Mouse (Mus musculus) bone marrow, adult 2 months (tissue): ENCODE data around the gene Ap1m2. TPM values are rescaled to one million over a fixed set of nuclear protein-coding genes. Genes with fewer than 3 reads are reported as not detected.
A peak's percentile ranks its signal among the peaks of the same experiment; 100 is the strongest.
"Not testable (repeated sequence)": the region's sequence is repeated elsewhere in the genome, so short reads cannot be mapped to it uniquely, and the experiment has no call there.

Experiments
- H3K27ac ChIP-seq: fragments of 200-500 bp; 2 replicates; pipeline ENCODE4 v1.5.1; 2012; ENCODE audit warnings: low read depth, mild to moderate bottlenecking, control low read depth, inconsistent platforms, low read length; ENCODE audit not compliant: control insufficient read depth, poor library complexity, insufficient read depth
- H3K4me1 ChIP-seq: fragments of 200-500 bp; 2 replicates; pipeline ENCODE4 v1.6.1; 2011; ENCODE audit warnings: low read length; ENCODE audit not compliant: control insufficient read depth, insufficient read depth
- H3K4me3 ChIP-seq: fragments of 200-500 bp; replicated peaks from 2 replicates; pipeline ENCODE3; 2011; ENCODE audit warnings: mild to moderate bottlenecking, low read depth, low read length, control low read depth; ENCODE audit not compliant: control insufficient read depth
- CTCF ChIP-seq: fragments of 200-500 bp; IDR thresholded peaks from 2 replicates; pipeline ENCODE4 v1.5.1; 2011; ENCODE audit warnings: low read length, control low read depth; ENCODE audit not compliant: control insufficient read depth, insufficient read depth
- POLR2A ChIP-seq: fragments of 200-500 bp; IDR thresholded peaks from 2 replicates; pipeline ENCODE4 v1.6.1; 2011; ENCODE audit warnings: low read depth, mild to moderate bottlenecking, control low read depth, low read length, borderline replicate concordance; ENCODE audit not compliant: control insufficient read depth
- WGBS: fragments of 180-500 bp; shearing (Covaris S2); methylation state at CpG from one replicate; pipeline ENCODE4 v1.1.7; 2018; 5-methylcytosine and 5-hydroxymethylcytosine counted together
- polyA plus RNA-seq: library from polyadenylated mRNA; stranded (reverse); fragments of >200 nt; gene quantifications from 2 replicates; pipeline ENCODE4 v1.2.4, GENCODE M21; 2011; ENCODE audit warnings: low replicate concordance; ENCODE audit not compliant: missing spikeins, insufficient read depth, insufficient read length

Gene Ap1m2
- polyA plus RNA-seq, 1 experiment = 1.8 TPM

DNA sequence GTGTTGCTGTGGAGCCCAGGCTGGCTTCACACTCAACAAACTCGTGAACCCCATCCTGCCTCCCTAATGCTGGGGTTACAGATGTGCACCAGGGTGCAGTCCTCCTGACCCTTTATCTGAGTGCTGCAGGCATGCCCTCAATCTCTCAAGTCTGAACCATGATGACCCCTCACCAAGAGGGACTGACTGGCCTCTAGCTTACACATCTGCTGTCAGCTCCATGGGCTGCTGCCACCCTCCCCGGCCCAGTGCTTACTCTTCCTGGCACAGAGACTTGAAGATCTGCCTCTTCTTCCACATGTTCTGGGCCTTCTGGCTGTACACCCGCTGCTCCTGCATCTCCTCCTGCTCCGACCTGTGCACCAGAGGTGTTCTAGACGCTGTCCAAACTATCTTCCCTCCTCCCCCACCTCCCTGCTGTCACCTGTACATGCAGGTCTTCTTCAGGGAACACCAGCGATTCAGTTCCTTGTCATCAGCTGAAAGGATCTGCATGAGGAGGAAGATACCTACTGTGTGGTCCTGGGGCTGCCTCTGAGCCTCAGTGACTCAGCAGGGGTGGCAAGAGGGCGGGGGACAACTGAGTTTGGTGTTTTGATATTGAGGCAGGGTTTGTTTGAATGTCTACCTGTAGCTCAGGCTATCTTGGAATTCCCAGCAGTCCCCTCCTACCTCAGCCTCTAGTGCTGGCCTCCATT, 37.0 kb downstream of the Ap1m2 start:
- no peak for TF ChIP-seq POLR2A
- TF ChIP-seq CTCF = no peak
- Histone ChIP-seq H3K4me3 (no peak overlapping the region), H3K4me1 (no peaks in the 10 kb centered on the region), H3K27ac (no peak overlapping the region)
- WGBS = 81% methylated on average over 7 of the region's 7 CpGs

DNA sequence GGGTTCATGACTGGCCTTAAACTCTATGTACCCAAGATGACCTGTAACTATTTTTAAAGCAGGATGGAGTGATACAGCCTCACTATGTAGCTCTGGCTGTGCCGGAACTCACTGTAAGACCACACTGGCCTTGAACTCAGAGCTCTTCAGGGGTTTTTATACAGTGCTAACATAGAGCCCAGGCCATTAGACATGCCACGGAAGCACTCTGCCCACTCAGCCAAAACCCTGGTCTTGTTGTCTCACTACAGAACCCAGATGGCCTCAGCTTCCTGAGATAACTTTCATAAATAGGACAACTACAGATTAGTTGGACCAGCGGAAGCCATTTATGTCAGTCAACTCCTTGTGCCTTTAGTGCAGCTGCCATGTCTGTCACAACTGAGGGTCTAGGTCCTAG, 37.8 kb downstream of the Ap1m2 start:
- Histone ChIP-seq H3K4me1 (no peaks in the 10 kb centered on the region), H3K4me3 (no peak overlapping the region), H3K27ac (no peak overlapping the region)
- 86% methylated on average over 3 of the region's 3 CpGs for WGBS
- TF ChIP-seq POLR2A = no peak
- no peak for TF ChIP-seq CTCF

DNA sequence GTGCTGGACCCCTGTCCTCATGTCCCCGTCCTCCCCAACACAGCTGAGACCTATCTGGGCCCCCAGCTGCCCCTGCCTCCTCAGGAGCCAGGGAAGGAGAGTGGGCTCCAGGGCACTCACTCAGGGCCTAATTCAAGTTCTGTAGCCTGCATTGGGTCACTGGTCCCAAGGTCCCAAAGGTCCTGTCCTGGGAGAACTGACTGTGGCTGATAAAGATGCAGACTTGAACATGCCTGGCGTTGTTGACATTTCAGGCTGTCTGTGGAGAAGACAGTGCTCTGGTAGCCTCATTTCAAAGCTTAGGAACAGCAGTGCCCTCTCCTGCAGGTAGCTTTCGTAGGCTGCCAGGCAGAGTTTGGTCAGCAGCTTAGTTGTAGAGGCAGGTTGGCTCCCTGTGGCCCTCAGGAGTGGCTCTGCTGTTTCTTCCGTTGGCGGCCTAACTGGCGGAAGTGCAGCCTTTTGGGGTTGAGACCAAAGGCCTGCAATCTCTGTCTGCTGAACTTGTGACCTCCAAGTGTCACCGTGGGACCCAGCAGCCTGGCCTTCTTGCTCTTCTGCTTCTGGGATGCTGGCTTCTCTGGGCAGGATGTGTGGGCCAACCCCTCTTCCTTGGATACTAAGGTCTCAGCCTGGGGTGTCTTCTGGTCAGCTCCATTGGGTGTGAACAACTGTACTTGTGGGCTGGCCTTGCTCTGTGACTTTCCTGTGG, 38.5 kb downstream of the Ap1m2 start:
- H3K4me1 ChIP-seq = no peaks in the 10 kb centered on the region
- no peak overlapping the region for H3K4me3 ChIP-seq
- 86% methylated on average over 7 of the region's 7 CpGs for WGBS
- no peak for TF ChIP-seq CTCF
- TF ChIP-seq POLR2A = no peak
- H3K27ac ChIP-seq = no peak overlapping the region

DNA sequence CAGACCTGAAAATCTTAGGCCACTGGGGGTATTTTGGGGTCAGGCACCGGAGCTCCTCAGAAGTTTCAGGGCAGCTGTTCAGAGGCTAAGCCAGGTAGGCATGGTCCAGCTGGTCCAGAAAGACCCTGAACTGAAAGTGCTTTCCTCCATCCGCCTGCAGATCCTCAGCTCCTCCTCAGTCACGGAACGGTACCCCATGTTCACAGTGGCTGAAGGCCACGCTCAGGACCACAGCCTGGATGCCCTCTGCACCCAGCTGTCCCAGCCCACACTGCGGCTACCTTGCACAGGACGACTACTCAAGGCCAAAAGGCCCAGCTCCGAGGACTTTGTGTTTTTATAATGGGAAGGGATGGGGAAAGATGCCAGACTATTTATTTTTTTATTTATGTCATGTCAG, 39.0 kb downstream of the Ap1m2 start:
- no peak overlapping the region for H3K27ac ChIP-seq
- TF ChIP-seq POLR2A (0 out of 2 replicates have a peak, but pooled peaks have one; percentile 9), CTCF (no peak)
- H3K4me3 ChIP-seq = no peak overlapping the region
- 88% methylated on average over 8 of the region's 8 CpGs for WGBS
- H3K4me1 ChIP-seq = no peaks in the 10 kb centered on the region

DNA sequence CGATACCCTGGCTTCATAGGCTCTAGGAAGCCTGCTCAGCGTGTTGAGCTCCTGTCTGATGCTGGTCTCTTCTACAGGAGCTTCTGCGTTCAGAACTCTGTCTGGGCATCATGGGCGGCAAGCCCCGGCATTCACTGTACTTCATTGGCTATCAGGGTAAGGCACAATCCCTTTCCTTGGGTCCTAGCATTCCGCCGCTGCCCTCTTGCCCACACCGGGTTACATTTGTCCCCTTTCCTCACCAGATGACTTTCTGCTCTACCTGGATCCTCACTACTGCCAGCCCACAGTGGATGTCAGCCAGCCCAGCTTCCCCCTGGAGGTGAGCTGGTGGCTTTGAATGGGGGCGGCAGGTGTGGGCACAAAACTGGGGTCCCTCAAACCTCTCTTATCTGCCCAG, 39.7 kb downstream of the Ap1m2 start:
- Histone ChIP-seq H3K27ac (no peak overlapping the region), H3K4me3 (no peak overlapping the region), H3K4me1 (no peaks in the 10 kb centered on the region)
- no peak for TF ChIP-seq POLR2A
- TF ChIP-seq CTCF = no peak
- WGBS = 90% methylated on average over 9 of the region's 9 CpGs

DNA sequence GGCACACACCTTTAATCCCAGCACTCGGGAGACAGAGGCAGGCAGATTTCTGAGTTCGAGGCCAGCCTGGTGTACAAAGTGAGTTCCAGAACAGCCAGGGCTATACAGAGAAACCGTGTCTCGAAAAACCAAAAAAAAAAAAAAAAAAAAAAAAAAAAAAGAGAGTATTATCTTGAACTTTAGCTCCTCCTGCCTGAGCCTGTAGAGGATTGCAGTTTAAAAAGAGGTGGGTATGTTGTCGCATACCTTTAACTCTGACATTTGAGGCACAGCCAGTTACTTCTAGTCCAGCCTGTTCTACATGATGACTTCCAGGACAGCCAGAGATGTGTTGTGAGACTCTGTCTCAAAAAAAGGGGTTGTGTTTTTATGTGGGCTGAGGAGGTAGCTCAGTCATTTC, 42.5 kb downstream of the Ap1m2 start:
- H3K4me1 ChIP-seq = not testable (repeated sequence)
- 63% methylated on average over 5 of the region's 5 CpGs for WGBS

DNA sequence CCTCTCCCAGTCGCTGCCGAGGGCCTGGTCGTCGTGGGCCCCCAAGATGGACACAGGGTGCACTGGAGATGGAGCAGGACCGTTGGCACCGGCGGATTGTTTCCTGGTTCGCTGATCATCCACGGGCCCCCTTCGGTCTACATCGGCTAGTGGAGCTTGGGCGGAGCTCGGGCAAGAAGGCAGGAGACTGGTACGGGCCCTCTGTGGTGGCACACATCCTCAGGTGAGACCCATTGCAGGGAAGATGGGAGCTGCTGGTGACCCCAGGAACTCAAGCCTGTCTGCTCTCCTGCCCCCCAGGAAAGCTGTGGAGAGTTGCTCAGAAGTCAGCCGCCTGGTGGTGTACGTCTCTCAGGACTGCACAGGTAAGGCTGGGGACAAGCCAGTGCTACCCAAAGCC, 43.8 kb downstream of the Ap1m2 start:
- 92% methylated on average over 16 of the region's 16 CpGs for WGBS
- H3K4me3 ChIP-seq = no peak overlapping the region
- no peak overlapping the region for H3K27ac ChIP-seq
- peaks cover 4% of the 10 kb centered on the region for H3K4me1 ChIP-seq
- TF ChIP-seq CTCF (no peak), POLR2A (no peak)

More for the DNA sequence above, 42.5 kb downstream of the Ap1m2 start:
- not testable (repeated sequence) for H3K27ac ChIP-seq, H3K4me3 ChIP-seq

DNA sequence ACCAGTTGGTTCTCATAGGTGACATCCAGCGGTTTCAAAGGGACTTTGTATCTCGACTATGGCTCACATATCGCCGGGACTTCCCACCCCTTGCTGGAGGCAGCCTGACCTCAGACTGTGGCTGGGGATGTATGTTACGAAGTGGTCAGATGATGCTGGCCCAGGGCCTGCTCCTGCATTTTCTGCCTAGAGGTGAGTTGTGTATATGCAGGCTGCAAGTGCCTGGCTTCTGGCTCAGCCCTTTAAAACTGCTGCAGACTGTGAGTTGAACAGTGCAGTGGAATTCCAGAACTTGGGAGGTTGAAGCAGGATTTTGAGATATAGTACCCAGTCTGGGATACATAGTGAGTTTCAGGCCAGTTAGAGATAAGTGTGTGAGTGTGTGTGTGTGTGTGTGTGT, 45.2 kb downstream of the Ap1m2 start:
- H3K27ac ChIP-seq = no peak overlapping the region
- H3K4me1 ChIP-seq = peaks cover 4% of the 10 kb centered on the region
- 86% methylated on average over 5 of the region's 5 CpGs for WGBS
- H3K4me3 ChIP-seq = peak overlapping the region; percentile 45
- TF ChIP-seq CTCF (no peak), POLR2A (no peak)

DNA sequence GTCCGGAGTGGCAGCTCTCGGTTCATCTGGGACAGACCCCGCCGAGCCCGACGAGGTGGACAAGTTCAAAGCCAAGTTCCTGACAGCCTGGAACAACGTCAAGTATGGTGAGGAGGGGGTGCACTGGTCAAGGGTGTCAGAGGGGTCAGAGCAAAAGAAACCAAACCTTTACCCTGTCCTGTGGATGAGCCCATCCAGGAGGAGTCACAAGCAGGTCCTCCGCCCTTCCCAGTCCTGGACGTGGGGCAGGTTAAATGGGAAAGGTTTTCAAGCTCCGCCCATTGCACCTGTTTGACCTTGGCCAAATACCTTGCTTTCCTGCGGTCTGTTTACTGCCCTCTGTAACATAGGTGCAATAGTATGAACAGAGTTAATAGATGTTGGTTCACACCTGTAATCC, 46.5 kb downstream of the Ap1m2 start:
- no peak for TF ChIP-seq POLR2A
- no peak for TF ChIP-seq CTCF
- 6% methylated on average over 11 of the region's 11 CpGs for WGBS
- Histone ChIP-seq H3K27ac (peak overlapping the region; percentile 92), H3K4me3 (peak overlapping the region; percentile 98), H3K4me1 (peaks cover 6% of the 10 kb centered on the region)
